Mouse (Mus musculus) frontal cortex, adult 2 months (tissue): Measurements from ENCODE around the gene Rap1b. TPM values are rescaled to one million over a fixed set of nuclear protein-coding genes. Genes with fewer than 3 reads are reported as not detected.
A peak's percentile ranks its signal among the peaks of the same experiment; 100 is the strongest.
"Not testable (repeated sequence)": the region's sequence is repeated elsewhere in the genome, so short reads cannot be mapped to it uniquely, and the experiment has no call there.

Source experiments
- DNase-seq, 2 experiments: peaks; one replicate each; pipeline ENCODE4 v3.0.0; 2022; ENCODE audit warnings: low spot score in 1 of 2; ENCODE audit errors: extremely low spot score in 1 of 2
- polyA plus RNA-seq: library from polyadenylated mRNA; depleted of rRNA; stranded (reverse); fragments of >200 nt; gene quantifications from 2 replicates; pipeline ENCODE4 v1.2.3, GENCODE M21; 2012; rRNA removed

The Rap1b gene
- 68.3 and 70.7 TPM in 2 replicates for polyA plus RNA-seq

- DNase-seq = peak; percentile 83 to 95
These were observed at the start of gene Rap1b for GRCm38 (mm10) chr10:117845597-117846259. TSS of gene Rap1b (minus strand) at chr10:117846035.

- DNase-seq = no peak
These were observed 49.4 kb upstream of the Rap1b start for GRCm38 (mm10) chr10:117895186-117895585.

- DNase-seq = peak in 1 of 2 experiments; percentile 28
These were observed 48.5 kb upstream of the Rap1b start for GRCm38 (mm10) chr10:117894114-117895035.

GRCm38 (mm10) chr10:117893128-117893527 lies 47.3 kb upstream of the Rap1b start:
- not testable (repeated sequence) for DNase-seq

GRCm38 (mm10) chr10:117891327-117891726 lies 45.5 kb upstream of the Rap1b start:
- DNase-seq = no peak

GRCm38 (mm10) chr10:117888822-117889221 lies 43.0 kb upstream of the Rap1b start:
- no peak for DNase-seq

- DNase-seq = no peak
These were observed 39.5 kb upstream of the Rap1b start for GRCm38 (mm10) chr10:117885358-117885757.

- no peak for DNase-seq
These were observed 38.9 kb upstream of the Rap1b start for GRCm38 (mm10) chr10:117884760-117885159.

GRCm38 (mm10) chr10:117883438-117883837 lies 37.6 kb upstream of the Rap1b start:
- no peak for DNase-seq

GRCm38 (mm10) chr10:117878628-117879027 lies 32.8 kb upstream of the Rap1b start:
- DNase-seq = peak in 1 of 2 experiments; percentile 43

- DNase-seq = peak in 1 of 2 experiments; percentile 48
These were observed 31.0 kb upstream of the Rap1b start for GRCm38 (mm10) chr10:117876801-117877200.

- no peak for DNase-seq
These were observed 30.6 kb upstream of the Rap1b start for GRCm38 (mm10) chr10:117876400-117876799.

GRCm38 (mm10) chr10:117874936-117875335 lies 29.1 kb upstream of the Rap1b start:
- DNase-seq = peak; percentile 72 to 80

GRCm38 (mm10) chr10:117873952-117874351 lies 28.1 kb upstream of the Rap1b start:
- DNase-seq = peak in 1 of 2 experiments; percentile 28

- DNase-seq = no peak
These were observed 26.6 kb upstream of the Rap1b start for GRCm38 (mm10) chr10:117872468-117872867.

GRCm38 (mm10) chr10:117867301-117867700 lies 21.5 kb upstream of the Rap1b start:
- no peak for DNase-seq

- DNase-seq = no peak
These were observed 20.8 kb upstream of the Rap1b start for GRCm38 (mm10) chr10:117866641-117867040.

- DNase-seq = no peak
These were observed 18.9 kb upstream of the Rap1b start for GRCm38 (mm10) chr10:117864695-117865094.

GRCm38 (mm10) chr10:117864251-117864650 lies 18.4 kb upstream of the Rap1b start:
- no peak for DNase-seq

- no peak for DNase-seq
These were observed 16.3 kb upstream of the Rap1b start for GRCm38 (mm10) chr10:117862014-117862580.

GRCm38 (mm10) chr10:117860958-117861357 lies 15.1 kb upstream of the Rap1b start:
- no peak for DNase-seq
